Mouse (Mus musculus) lung, embryonic 15.5 days (tissue): ENCODE data around the gene Mrpl48. TPM values are rescaled to one million over a fixed set of nuclear protein-coding genes. Genes with fewer than 3 reads are reported as not detected.

Source experiments
- ATAC-seq: fragments of 200-750 bp; cut with Nextera tagmentation; 2 replicates; pipeline ENCODE4 v1.8.0; 2017; ENCODE audit warnings: moderate number of reproducible peaks, borderline replicate concordance; ENCODE audit not compliant: low FRiP score, low TSS enrichment; ENCODE audit errors: extremely low read depth
- H3K27ac ChIP-seq: fragments of 300-500 bp; sonication (generic); 2 replicates; pipeline ENCODE4 v1.5.1; 2015; ENCODE audit warnings: moderate library complexity, mild to moderate bottlenecking, inconsistent platforms
- H3K27me3 ChIP-seq: fragments of 300-500 bp; sonication (generic); 2 replicates; pipeline ENCODE4 v1.6.1; 2015; ENCODE audit warnings: inconsistent platforms
- H3K36me3 ChIP-seq: fragments of 300-500 bp; sonication (generic); 2 replicates; pipeline ENCODE4 v1.6.1; 2015; ENCODE audit warnings: inconsistent platforms
- H3K4me1 ChIP-seq: fragments of 300-500 bp; sonication (generic); 2 replicates; pipeline ENCODE4 v1.6.1; 2015; ENCODE audit warnings: inconsistent platforms
- H3K4me2 ChIP-seq: fragments of 300-500 bp; sonication (generic); 2 replicates; pipeline ENCODE4 v1.6.1; 2015; ENCODE audit warnings: inconsistent platforms, mild to moderate bottlenecking, moderate library complexity
- H3K4me3 ChIP-seq: fragments of 300-500 bp; sonication (generic); 2 replicates; pipeline ENCODE4 v1.5.1; 2015; ENCODE audit warnings: mild to moderate bottlenecking, inconsistent platforms
- H3K9ac ChIP-seq: fragments of 300-500 bp; sonication (generic); 2 replicates; pipeline ENCODE4 v1.6.1; 2015; ENCODE audit warnings: inconsistent platforms
- H3K9me3 ChIP-seq: fragments of 300-500 bp; sonication (generic); 2 replicates; pipeline ENCODE4 v1.6.1; 2016; ENCODE audit warnings: inconsistent platforms
- WGBS: fragments of 180-500 bp; shearing (Covaris S2); methylation state at CpG from one replicate; pipeline ENCODE4 v1.1.7; 2015; 5-methylcytosine and 5-hydroxymethylcytosine counted together
- polyA plus RNA-seq: library from polyadenylated mRNA; unstranded; fragments of >200 nt; fragmentation: Nextera tagmentation; extraction: Ambion mirVana; gene quantifications from 2 replicates; pipeline ENCODE4 v1.2.1, GENCODE M21; 2015

The Mrpl48 gene
- polyA plus RNA-seq, 1 experiment from 2014 or later, result 77.0 TPM

- Histone ChIP-seq H3K9me3 (no peaks in the 10 kb centered on the region), H3K9ac (no peak overlapping the region), H3K27ac (no peak overlapping the region), H3K36me3 (peaks cover 10% of the 10 kb centered on the region), H3K27me3 (no peaks in the 10 kb centered on the region), H3K4me1 (peaks cover 2% of the 10 kb centered on the region; the same call in 1 of the 2 replicates), H3K4me2 (no peak overlapping the region), H3K4me3 (no peak overlapping the region)
- 36% methylated on average over 5 of the region's 5 CpGs for WGBS
- no peak for ATAC-seq
Measured at GRCm38 (mm10) chr7:100550338-100551007, 57.6 kb downstream of the Mrpl48 start.

DNA sequence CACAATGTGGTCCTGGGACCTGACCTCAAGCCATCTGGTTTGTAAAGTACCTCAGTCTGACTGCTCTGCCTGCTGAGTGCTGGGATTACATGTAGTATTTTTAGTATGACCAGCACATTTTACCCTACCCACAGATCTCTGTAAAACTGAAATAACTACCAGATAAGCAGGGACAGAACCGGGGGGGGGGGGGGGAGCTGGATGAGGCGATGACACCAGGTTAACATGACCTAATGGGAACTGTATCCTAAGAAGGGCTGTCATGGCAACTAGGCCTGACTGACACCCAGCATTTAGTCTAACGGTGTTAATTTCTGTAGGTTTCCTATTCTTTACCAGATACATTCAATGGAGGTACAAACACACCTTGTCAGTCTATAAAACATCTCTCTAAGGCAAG lies 58.3 kb downstream of the Mrpl48 start:
- Histone ChIP-seq H3K4me1 (no peaks in the 10 kb centered on the region; the same call in 1 of the 2 replicates), H3K9ac (no peak overlapping the region), H3K36me3 (peaks cover 10% of the 10 kb centered on the region), H3K4me2 (no peak overlapping the region), H3K4me3 (no peak overlapping the region), H3K9me3 (no peaks in the 10 kb centered on the region), H3K27me3 (no peaks in the 10 kb centered on the region), H3K27ac (no peak overlapping the region)
- 84% methylated on average over 3 of the region's 3 CpGs for WGBS
- ATAC-seq, result no peak

DNA sequence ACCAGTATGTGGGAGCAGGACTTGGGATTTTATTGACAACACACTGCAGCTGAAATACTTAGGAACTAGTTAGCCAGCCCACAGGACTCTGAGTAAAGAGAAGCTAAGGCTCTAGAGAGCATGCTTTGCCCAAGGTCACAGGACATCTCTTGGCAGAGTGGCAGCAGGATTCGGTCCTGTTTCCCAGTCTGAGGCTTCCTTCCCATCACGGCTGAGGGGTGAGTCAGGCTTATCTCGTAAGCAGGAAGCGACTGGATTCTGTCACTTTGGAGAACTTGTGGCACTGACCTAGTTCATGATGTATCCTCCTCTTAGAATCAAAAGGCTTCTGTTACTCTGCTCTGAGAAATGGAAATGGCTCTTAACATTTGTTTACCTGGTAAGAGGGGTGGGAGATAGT lies 60.5 kb downstream of the Mrpl48 start:
- no peak for ATAC-seq
- WGBS, result 58% methylated on average over 4 of the region's 4 CpGs
- H3K9me3 ChIP-seq, result no peaks in the 10 kb centered on the region
- H3K9ac ChIP-seq, result no peak overlapping the region
- H3K27ac ChIP-seq, result no peak overlapping the region
- no peaks in the 10 kb centered on the region for H3K4me1 ChIP-seq
- peaks cover 10% of the 10 kb centered on the region for H3K36me3 ChIP-seq
- H3K4me3 ChIP-seq, result no peak overlapping the region
- H3K27me3 ChIP-seq, result no peaks in the 10 kb centered on the region
- no peak overlapping the region for H3K4me2 ChIP-seq

DNA sequence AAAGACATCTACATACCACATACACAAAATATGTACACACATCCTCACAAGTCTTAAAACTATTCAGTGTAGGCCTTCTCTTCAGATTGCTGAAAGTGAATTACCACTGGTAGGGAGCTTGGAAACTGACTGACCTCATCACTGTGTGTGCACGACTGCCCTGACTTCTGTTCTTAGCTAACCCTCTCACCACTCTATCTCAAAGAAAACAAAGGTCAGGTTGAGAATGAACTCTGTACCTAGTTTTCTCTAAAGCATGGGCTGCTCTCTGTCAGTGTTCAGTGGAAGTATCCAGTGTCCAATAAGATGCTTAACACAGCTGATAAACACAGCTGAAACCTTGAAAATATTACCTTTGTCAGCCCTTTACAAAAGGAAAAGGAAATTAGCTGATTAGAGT lies 63.7 kb downstream of the Mrpl48 start:
- ATAC-seq, result no peak
- Histone ChIP-seq H3K4me3 (no peak overlapping the region), H3K9me3 (no peaks in the 10 kb centered on the region), H3K9ac (no peak overlapping the region), H3K4me1 (no peaks in the 10 kb centered on the region), H3K27ac (no peak overlapping the region), H3K4me2 (no peak overlapping the region), H3K27me3 (no peaks in the 10 kb centered on the region), H3K36me3 (peaks cover 16% of the 10 kb centered on the region)
- WGBS, result 43% methylated on average over 1 of the region's 1 CpGs

DNA sequence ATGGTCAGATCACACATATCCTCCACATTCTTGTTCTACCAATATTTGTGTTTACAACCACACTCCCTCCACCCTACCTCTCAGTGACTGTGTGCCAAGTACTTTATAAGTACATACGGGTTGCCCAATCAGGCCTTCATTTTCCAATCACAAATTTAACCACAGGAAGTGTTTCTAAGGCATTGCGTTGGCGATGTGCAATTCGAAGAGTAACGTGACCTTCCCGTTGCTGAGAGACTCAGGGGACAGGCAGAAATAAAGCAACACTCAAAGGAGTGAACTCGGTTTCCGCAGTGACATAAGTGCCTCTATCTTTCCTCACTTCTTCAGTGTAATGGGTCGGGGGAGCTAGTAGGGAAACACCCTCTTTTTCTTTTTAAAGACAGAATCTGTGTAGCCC lies 68.6 kb downstream of the Mrpl48 start:
- no peak for ATAC-seq
- H3K9me3 ChIP-seq, result no peaks in the 10 kb centered on the region
- H3K27ac ChIP-seq, result no peak overlapping the region
- H3K4me1 ChIP-seq, result peaks cover 10% of the 10 kb centered on the region
- H3K36me3 ChIP-seq, result peaks cover 19% of the 10 kb centered on the region
- WGBS, result 92% methylated on average over 9 of the region's 9 CpGs
- H3K4me2 ChIP-seq, result no peak overlapping the region
- H3K4me3 ChIP-seq, result no peak overlapping the region
- H3K27me3 ChIP-seq, result no peaks in the 10 kb centered on the region
- H3K9ac ChIP-seq, result no peak overlapping the region

DNA sequence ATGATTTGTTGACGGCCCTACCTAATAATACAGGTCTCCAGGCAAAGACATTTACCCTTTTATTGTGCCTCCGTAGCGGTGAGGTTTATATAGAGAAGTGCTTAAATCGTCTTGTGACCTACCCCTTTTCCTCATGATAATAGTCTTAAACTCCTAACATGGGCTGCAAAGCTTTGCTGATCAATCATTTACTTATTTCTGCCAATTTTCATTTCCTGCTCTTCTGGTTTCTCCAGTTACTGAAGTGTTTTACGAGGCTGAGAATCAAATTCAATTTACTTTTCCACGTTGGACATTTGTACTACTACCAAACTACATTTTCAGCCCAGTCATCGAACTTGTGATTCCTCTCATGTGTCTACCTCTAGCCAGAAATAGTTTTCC lies 70.6 kb downstream of the Mrpl48 start:
- 24% methylated on average over 7 of the region's 7 CpGs for WGBS
- ATAC-seq, result no peak; the same call in 1 of the 2 replicates
- Histone ChIP-seq H3K27ac (peak overlapping the region; percentile 84), H3K4me3 (peak overlapping the region; percentile 86), H3K4me1 (peaks cover 17% of the 10 kb centered on the region), H3K27me3 (no peaks in the 10 kb centered on the region), H3K9ac (peak overlapping the region; percentile 82), H3K4me2 (peak overlapping the region; percentile 66), H3K9me3 (no peaks in the 10 kb centered on the region), H3K36me3 (peaks cover 19% of the 10 kb centered on the region)

- peak within 1 kb of the TSS; percentile 82 for H3K9ac ChIP-seq
- peak within 1 kb of the TSS; percentile 84 for H3K27ac ChIP-seq
- peaks cover 17% of the 10 kb centered on the region for H3K4me1 ChIP-seq
- H3K36me3 ChIP-seq, result peaks cover 19% of the 10 kb centered on the region
- H3K27me3 ChIP-seq, result no peaks in the 10 kb centered on the region
- H3K9me3 ChIP-seq, result no peaks in the 10 kb centered on the region
- H3K4me3 ChIP-seq, result peak within 1 kb of the TSS; percentile 86
- peak within 1 kb of the TSS; percentile 66 for H3K4me2 ChIP-seq
- WGBS, result under 1% methylated on average over 33 of the region's 33 CpGs
- ATAC-seq, result peak; percentile 99
Measured at GRCm38 (mm10) chr7:100536804-100537518, 71.1 kb downstream of the Mrpl48 start, which contains the start of gene Coa4. Gene Coa4 (plus strand): TSS chr7:100537071.

- Histone ChIP-seq H3K4me2 (peak overlapping the region; percentile 66; the same call in 1 of the 2 replicates), H3K4me1 (peaks cover 17% of the 10 kb centered on the region), H3K9me3 (no peaks in the 10 kb centered on the region), H3K27ac (no peak overlapping the region), H3K27me3 (no peaks in the 10 kb centered on the region), H3K36me3 (peaks cover 19% of the 10 kb centered on the region), H3K4me3 (no peak overlapping the region; the same call in 1 of the 2 replicates), H3K9ac (no peak overlapping the region)
- 85% methylated on average over 2 of the region's 2 CpGs for WGBS
- ATAC-seq, result no peak
Measured at GRCm38 (mm10) chr7:100535831-100536230, 72.3 kb downstream of the Mrpl48 start.

- Histone ChIP-seq H3K9me3 (no peaks in the 10 kb centered on the region), H3K9ac (no peak overlapping the region), H3K4me2 (no peak overlapping the region), H3K36me3 (peaks cover 6% of the 10 kb centered on the region; the same call in 1 of the 2 replicates), H3K27ac (no peak overlapping the region), H3K4me3 (no peak overlapping the region), H3K27me3 (no peaks in the 10 kb centered on the region), H3K4me1 (peaks cover 17% of the 10 kb centered on the region)
- ATAC-seq, result no peak
- WGBS, result 66% methylated on average over 3 of the region's 3 CpGs
Measured at GRCm38 (mm10) chr7:100534216-100534615, 73.9 kb downstream of the Mrpl48 start.

DNA sequence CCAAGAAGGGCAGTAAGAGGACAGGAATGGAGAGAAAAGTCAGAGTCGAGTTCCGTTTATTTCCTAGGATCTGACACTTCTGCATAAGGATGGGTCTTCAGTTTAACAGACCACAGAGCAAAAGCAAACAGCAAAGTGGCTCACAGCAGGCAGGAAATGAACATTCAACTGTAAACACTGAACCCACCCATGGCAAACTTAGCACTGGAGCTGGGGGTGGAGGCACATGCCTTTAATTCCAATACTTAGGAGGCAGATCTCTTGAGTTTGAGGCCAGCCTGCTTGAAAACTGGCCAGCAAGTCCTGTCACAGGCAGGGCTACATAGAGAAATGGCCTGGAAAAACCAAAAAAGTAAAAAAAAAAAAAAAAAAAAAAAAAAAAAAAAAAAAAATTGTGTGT lies 74.6 kb downstream of the Mrpl48 start:
- no peaks in the 10 kb centered on the region for H3K27me3 ChIP-seq
- no peak overlapping the region for H3K9ac ChIP-seq
- no peaks in the 10 kb centered on the region for H3K36me3 ChIP-seq
- peak overlapping the region; percentile 75 for H3K27ac ChIP-seq
- peaks cover 17% of the 10 kb centered on the region for H3K4me1 ChIP-seq
- 21% methylated on average over 2 of the region's 2 CpGs for WGBS
- H3K9me3 ChIP-seq, result no peaks in the 10 kb centered on the region
- no peak overlapping the region for H3K4me2 ChIP-seq
- no peak for ATAC-seq
- no peak overlapping the region for H3K4me3 ChIP-seq

DNA sequence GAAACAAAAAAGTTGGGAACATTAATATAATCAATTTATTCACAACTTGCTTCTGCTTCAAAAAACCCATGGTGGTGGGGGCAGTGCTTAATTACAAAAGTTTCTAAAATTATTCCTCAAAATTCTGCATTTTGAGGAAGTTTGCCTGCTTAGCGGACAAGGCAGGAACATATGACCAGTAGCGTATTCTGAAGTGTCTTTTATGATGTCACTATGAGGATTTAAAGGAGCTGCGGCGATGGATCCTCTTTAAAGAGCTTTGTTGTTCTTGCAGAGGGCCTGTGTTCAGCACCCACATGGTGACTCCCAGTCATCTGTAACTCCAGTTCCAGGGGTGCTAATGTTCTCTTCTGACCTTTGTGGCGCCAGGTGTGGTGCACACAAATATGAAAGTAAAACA lies 77.3 kb downstream of the Mrpl48 start:
- Histone ChIP-seq H3K27me3 (no peaks in the 10 kb centered on the region), H3K36me3 (no peaks in the 10 kb centered on the region), H3K27ac (no peak overlapping the region), H3K9ac (no peak overlapping the region), H3K4me1 (peaks cover 7% of the 10 kb centered on the region; the same call in 1 of the 2 replicates), H3K9me3 (no peaks in the 10 kb centered on the region), H3K4me3 (no peak overlapping the region), H3K4me2 (no peak overlapping the region)
- 83% methylated on average over 5 of the region's 5 CpGs for WGBS
- ATAC-seq, result no peak

GRCm38 (mm10) chr7:100524669-100525068 lies 83.4 kb downstream of the Mrpl48 start:
- 57% methylated on average over 8 of the region's 8 CpGs for WGBS
- no peak for ATAC-seq
- no peak overlapping the region for H3K4me3 ChIP-seq
- H3K27ac ChIP-seq, result no peak overlapping the region
- no peak overlapping the region for H3K9ac ChIP-seq
- H3K4me2 ChIP-seq, result no peak overlapping the region
- H3K27me3 ChIP-seq, result no peaks in the 10 kb centered on the region
- H3K36me3 ChIP-seq, result no peaks in the 10 kb centered on the region
- 0 out of 2 replicates have a peak, but pooled peaks cover 2% of the 10 kb centered on the region for H3K4me1 ChIP-seq
- H3K9me3 ChIP-seq, result no peaks in the 10 kb centered on the region
